Mouse (Mus musculus) right cerebral cortex, adult 2 months (tissue): ENCODE data around the gene Zfyve19.

Source experiments
- DNase-seq, 2 experiments: peaks; one replicate each; pipeline ENCODE4 v3.0.0; 2021 to 2022; ENCODE audit warnings: low spot score in 2 of 2

Gene Zfyve19

DNA sequence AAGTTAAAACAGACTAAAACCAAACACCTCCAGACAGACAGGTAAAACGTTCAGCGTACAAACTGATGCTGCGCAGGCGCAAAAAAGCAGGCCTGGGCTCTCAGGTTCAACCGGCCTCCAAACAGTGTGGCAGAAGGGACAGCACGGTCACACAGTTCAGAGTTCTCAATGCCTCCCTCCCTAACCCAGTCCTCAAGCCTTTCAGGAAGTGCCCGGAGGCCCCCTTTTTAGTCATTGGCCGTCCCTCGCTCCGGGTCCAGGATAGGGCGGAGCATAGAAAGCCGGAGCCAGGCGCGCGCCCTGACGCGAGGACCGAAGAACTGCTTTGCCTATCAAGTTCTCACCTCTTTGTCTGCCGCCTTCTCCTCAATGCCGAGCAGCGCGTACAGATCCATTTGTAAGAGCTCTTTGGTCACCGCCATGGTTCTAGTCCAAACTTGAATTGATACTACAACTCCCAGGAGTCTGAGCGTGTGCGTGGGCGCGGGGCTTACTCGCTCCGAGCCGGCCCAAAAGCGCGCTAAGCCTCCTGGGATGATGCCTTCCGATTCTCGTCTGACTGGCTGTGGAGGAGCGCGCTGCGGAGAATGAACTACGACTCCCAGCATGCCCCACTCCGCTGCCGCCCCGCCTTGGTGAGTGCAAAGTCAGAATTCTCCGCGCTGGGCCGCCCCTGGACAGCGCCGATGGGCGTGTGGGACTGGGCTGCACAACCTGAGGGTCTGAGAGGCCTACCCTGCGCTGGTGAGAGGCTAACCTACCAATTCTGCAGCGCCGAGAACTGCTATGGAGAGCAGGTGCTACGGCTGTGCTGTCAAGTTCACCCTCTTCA is at the start of gene Zfyve19, which contains the start of gene Dnajc17:
Gene Zfyve19, plus strand, starts transcription at position 274 of the 832 bp plus-strand sequence.
Gene Dnajc17, minus strand, starts transcription at position 452 of the 832 bp plus-strand sequence.
- peak; percentile 98 to 99 for DNase-seq

DNA sequence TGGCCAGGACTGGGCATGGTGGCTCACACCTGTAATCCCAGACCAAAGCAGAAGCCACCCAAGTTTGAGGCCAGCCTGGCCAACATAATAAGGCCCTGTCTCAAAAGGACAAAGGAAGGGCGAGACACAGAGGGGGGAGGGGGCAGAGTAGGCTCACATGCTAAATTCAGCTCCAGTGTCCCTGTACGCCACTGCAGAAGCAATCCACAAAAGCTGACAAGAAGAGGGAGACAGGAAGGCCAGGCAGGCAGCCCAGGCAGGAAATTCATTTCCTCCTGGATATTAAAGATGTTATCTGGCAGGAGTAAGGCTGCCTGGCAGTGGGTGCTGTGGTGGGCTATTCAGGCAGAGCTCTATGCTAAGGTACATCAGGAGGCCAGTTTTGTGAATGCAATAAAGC is 47.2 kb upstream of the Zfyve19 start:
- no peak for DNase-seq

DNA sequence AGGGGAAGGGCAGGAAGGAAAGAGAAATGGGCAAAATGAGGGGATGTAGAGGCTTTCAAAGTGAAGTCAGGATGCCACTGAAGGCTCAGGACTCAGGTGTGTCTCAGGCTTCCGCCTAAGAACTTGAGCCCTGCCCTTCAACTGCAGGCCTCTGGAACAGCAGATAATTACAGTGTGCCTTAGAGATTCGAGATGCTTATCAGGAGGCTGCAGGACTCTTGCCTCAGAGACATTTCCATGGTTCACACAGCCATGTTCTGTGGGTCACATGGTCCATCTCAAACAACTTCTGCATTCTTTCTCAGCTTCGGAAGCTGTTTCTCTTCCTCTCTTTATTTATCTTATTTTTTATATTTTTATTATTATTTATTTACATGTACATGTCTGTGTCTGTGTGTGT is 45.3 kb upstream of the Zfyve19 start:
- DNase-seq, result no peak

DNA sequence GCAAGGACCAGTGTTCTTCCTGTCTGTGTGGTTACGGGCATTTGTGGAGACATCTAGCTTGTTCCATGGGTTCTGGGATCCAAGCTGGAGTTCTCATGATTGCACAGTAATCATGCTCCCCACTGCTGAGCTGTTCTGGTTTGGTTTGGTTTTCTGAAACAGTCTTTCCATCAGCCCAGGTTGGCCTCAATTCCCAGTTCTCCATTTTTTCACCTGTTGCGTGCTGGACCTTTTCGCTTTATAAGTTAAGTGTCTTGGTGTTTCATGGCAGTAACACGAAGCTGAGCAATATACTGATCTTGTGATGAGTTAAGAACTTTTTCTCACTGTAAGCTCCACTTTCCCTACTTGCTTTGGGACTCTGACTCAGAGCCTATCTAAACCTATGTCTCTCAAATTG is 44.4 kb upstream of the Zfyve19 start:
- no peak for DNase-seq

DNA sequence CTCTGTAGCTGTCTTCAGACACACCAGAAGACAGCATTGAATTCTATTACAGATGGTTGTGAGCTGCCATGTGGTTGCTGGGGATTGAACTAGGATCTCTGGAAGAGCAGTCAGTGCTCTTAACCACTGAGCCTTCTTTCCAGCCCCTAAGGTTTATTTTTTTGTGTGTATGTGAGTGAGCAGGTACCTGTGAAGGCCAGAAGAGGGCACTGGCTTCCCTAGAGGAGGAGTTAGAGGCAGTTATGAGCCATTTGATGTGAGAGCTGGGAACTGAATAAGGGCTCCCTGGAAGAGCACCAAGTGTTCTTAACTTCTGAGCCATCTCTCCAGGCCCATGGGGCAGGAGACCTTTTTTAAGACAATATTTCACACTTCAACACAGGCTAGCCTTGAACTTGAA is 43.0 kb upstream of the Zfyve19 start:
- no peak for DNase-seq

DNA sequence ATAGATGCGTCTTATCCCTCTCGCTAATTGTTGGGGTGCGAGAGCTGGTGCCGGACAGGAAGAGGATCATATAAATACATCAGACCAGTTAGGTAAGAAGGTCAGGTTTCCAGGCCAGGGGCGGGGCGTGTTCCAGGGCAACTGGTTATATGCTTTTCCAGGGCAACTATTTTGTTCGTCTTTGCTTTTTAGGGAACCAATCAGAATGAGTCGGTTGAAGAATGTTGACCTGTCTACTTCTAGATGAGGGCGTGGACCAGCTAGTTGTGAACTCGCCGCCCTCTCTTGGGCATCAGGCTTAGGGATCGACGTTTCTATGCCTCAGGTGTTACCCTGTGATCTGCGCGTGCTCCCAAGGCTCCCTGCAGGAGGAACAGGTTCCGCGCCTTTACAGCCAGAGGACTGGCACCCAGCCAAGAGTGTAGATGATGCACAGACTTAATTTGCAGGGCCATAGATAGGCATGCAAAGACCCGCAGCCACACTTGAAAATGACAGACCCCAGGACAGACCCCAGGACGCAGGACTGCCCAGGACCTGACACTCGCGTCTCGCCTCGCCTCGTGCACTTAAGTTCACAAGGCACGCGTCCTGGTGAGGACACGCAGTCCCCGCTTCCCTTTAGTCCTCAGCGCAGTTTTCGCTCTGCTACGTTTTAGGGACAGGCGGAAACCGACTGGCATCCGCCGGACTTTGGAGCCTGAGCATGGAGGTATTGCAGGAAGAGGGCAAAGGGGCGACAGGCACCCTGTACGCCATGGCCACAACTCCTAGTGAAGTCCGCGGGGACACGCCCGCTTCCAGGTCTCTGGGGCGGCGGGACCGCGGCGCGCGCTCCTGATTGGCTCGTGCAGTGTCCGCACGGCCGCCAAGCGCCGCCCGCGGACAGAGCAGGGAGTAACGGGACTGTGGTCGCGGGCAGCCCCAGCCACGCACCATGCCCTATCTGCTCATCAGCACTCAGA is 41.2 kb upstream of the Zfyve19 start, which contains the start of gene Gchfr:
Gene Gchfr, plus strand, starts transcription at position 873 of the 965 bp plus-strand sequence.
- DNase-seq, result peak; percentile 25 to 38

DNA sequence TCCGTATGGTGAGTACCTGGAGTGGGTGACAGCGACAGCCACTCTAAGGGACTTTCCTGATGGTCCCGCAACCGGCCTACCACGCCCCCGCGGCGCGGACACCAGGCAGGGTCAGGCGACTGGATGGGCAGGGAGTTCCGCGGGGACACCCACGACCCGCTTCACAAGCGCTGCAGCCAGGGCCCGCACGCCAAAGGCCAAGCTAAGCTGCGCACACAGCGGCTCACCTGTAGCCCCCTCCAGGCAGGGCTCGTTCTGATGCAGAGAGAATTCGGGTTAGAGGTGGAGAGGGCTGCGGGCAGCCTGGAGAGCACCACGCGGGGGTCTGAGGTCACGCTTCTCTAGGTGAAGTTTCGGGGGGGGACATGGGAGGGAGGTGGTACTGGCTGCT is 40.6 kb upstream of the Zfyve19 start:
- no peak for DNase-seq

DNA sequence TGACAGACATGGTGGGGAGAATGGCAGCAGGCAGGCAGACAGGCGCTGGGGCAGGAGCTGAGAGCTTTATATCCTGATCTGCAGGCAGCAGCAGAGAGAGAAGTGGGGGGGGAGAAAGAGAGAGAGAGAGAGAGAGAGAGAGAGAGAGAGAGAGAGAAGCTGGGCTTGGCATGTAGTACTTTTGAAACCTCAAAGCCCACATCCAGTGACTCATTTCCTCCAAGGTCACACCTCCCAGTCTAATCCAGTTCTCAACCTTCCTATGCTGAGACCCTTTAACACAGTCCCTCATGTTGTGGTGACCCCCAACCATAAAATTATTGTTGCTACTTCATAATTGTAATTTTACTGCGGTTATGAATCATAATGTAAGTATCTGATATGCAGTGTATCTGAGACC is 38.1 kb upstream of the Zfyve19 start:
- no peak for DNase-seq

DNA sequence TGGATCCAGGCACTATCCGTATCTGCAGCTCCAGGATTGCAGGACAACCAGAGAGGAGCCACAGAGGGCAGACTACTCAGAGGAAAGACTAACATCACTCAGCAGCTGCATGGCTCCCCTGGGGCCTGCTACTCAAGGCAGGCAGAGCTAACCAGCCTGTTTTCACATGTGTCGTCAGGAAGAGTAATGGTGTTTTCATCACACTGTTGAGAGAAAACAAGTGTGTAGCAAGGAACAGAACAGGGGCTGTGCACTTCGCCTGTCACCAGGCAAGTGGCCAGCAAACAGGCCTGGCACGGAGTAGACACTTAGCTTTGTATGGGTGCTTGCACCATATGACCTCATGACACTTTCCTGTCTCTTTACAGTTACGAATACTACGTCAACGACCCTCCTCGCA is 36.8 kb upstream of the Zfyve19 start:
- DNase-seq, result no peak

DNA sequence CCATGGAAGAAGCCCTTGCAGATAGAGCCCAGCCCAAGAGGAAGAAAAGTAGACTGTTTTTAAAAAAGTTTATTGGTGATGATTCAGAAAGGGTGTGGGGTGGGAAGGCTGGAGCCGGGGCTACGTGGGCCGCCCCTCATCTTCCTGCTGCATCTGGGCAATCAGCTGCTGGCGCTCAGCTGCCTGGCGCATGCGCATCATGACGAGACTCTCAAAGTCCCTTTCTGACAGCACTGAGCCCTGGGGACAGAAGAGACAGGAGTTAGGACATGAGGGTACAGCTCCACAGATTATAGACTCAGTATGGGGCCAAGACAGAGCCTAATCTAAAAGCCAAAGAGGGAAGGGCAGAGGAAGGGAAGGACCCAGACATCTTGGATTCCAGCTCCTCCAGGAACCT is 36.0 kb upstream of the Zfyve19 start:
- no peak for DNase-seq

DNA sequence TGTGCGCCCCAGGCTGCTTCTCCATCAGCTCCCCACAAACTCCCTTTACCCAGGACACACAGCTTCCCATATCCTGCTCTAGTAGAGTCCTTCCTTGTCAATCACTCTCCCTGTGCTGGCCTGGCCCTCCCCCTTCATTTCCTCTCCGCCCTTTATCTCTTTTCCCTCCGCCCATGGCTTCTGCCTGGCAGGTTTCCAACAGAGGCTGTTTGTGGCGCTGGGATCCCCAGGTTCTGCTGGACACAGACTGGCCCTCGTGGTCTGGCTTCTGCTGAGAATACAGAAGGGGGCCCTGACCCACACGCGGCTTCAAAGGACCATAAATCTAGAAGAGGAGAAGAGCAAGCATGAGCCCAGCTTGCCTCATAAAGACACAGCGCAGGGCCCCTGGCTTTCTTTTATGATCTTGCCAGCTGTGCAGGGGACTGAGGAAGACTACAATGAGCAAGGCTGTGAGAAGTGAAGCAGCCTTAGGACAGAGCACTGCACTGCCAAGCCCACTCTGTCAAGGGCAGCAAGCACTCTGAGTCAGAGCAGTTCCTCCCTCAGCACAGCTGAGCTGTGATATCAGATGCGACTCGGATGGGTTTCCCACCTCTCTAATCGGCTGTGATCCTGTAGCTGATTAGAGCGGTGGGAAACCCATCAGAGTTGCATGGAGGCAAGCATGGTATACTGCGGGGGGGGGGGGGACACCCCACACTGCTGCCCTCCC is 35.4 kb upstream of the Zfyve19 start:
- no peak for DNase-seq

DNA sequence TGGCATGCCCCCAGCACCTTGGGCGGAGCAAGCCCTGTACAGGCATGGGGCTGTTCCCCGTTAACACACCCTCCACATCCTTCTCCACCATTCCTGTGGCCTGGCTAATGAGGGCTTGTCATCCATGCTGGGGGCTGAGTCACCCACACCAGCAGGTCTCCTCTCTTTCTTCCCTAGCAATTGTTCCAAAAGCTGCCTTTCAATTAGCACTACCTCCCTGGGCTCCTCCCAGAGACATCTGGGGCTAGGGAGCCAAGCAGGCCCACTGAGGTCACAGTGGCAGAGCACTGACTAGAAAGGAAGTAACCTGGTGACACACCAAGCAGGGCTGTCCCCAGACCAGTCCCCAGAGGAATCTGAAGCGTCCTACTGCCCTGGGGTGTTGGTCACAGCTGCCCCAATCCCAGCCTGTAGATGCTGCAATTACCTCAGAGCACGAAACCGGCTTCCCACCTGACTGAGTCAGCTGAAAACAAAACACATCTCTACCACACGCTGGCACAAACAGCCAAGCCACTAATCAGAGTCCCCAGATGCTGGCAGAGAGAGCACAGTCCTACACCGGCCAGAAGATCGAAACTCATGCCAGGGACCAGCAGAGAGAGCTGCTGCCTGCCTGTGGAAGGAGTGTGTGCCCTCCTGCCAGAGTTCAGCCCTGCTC is 34.3 kb upstream of the Zfyve19 start, which contains the start of gene Gm14137:
Gene Gm14137, plus strand, starts transcription at position 519 of the 661 bp plus-strand sequence.
- DNase-seq, result no peak

DNA sequence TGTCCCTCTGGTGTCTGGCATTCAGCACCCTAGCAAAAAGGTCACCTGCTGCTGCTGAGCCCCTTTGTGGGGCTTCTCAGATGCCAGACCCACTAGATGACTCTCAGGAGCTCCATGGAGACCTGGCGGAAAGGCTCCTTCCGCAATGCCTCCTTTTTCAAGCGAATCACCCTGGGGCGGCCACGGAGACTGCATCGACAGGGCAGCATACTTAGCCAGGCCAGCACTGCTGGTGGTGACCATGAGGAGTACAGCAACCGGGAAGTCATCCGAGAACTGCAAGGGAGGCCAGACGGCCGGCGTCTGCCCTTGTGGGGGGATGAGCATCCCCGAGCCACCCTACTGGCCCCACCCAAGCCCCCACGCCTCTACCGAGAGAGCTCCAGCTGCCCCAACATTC is 33.6 kb upstream of the Zfyve19 start:
- DNase-seq, result no peak

DNA sequence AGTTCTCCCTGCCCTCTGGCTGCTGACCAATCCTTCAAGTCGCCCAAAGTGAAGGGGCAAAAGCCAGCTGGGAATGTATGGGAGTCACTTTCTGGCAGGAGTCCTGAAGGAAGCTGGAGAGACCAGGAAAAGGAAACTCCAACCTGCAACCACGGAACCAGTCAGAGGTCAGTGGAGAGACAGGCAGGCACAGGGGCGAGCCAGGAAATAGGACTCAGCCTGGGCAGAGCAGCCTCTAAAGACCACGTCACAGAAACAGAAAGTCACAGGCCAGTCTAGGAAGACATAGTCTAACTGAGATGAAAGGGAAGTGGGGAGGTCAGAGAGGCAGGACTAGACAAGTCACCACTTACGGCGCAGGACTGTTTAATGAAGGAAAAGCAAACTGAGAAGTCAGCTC is 32.8 kb upstream of the Zfyve19 start:
- no peak for DNase-seq

DNA sequence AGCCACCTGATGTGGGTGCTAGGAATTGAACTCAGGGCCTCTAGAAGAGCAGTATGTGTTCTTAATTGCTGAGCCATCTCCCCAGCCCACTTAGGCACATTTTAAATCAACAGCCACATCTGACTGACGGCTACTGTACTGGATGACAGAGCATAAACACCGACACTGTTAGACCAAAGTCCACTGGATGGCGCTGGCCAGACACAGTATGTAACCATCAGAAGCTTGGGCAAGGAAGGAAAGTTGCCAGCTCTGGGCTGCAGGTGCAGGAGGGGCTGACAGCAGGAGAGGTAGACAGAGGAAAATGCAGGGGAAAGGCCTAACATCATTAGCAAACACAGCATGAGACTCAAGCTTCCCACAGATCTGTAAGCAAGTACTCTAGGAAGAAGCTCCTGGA is 31.7 kb upstream of the Zfyve19 start:
- no peak for DNase-seq

DNA sequence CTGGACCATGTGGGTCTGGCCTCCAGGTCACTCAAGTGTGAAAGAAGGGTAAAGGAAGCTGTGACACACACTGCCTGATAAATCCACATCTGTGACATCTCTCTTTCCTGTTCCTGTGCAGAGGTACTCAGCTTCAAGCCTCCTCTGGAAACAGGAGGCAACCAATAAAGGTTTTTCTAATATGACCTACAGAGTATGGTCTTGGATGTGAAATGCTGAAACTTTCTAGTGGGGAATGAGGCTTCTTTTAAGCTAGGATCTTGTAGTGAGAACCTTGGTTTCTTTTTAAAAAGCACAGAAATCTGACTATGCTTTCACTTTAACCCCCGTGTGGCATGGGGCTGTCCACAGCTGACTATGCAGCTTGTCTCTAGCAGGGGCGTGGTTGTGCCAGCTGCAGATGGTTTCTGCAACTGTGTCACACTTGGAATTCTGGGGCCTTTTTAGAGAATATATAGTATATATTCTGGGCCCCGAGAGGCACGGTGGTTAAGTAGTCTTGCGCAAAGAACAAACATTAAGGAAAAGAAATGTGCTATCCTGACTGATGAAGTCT is 31.0 kb upstream of the Zfyve19 start:
- DNase-seq, result no peak

DNA sequence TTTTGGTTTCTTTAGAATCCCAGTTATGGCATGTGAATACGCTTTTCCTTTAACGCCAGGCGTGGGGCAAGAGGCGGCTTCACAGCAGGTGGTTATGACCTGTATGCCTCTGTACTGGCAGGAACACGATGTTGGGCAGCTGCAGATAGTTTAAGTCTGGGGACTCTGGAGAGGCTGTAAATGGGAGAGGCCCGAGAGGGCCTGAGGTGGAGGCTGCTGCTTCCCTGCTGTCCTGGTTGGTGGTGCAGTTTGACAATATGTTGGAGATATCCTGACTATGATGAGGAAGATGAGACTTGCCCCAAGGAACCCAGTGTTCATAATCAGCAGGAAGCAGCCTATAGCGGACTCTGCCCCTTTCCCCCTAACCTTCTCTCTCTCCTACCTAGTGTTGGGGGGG is 25.5 kb upstream of the Zfyve19 start:
- DNase-seq, result no peak

DNA sequence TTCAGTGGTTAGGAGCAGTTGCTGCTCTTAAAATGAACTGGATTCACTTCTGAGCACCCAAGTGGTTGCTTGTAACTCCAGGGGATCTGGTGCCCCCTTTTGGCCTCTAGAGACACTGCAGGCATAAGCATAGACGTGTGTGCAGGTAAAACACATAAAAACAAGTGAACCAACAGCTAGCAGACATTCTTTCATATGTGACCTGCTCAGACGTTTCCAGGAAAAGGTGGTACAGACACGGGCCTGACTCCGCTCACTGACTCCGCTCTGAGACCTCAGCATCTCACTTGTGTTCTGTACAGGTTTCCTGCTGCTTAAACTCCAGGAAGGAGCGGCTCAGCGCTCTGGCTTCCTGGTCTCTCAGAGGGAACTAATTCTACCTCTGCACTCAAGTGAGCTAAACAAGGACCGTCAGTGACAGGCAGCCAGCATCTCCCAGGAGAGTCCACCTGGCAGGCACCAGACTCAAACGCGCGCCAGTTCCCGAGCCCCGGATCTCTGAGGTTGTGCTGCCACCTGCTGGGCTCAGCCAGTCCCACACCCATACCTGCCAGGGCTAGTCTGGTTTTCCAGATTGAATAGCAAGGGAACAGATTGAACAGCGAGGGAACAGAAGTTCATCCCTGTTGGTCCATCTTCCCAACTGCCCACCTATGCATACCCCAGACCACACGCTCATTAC is 19.2 kb upstream of the Zfyve19 start:
- peak; percentile 86 to 94 for DNase-seq

DNA sequence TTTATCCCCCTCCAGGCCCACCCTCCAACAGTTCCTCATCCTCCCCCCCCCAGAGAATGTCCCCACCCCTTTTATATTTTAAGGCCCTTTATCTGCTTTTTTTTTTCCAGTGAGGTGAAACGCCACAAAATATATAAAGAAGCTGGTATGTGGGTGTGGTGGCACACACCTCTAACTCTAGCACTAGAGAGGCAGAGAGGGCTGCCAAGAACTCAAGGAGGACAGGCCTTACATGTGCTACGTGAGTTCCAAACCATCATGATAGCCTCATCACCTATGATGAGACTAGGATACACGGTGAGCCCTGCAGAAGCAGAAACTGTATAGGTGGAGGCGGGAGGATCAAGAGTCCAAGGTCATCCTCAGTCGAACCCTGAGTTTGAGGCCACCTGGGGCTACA is 17.4 kb upstream of the Zfyve19 start:
- no peak for DNase-seq

DNA sequence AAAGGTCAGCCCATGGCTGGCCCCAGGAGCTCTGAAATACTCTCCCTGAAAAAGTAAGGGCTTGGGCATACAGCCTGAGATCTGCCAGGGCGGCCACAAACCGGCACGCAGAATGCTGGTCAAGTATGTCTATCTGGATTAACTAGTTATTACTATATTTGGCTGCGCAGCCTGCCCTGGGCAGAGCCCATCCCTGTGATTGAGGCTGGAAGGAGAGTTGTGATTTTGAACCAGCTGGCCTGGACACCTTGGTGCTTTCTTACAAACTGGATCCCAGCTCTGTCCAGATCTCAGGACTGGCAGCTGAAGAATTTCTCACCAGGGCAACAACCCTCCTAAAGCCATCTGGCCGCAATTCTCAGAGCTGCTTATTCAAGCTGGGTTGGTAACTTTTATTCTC is 14.3 kb upstream of the Zfyve19 start:
- no peak for DNase-seq
